Mouse (Mus musculus): Measurements from ENCODE around the gene Sirpb1b. TPM values are rescaled to one million over a fixed set of nuclear protein-coding genes. Genes with fewer than 3 reads are reported as not detected.

Sirpb1b gene
- 0.19 and 0.34 TPM in 2 replicates for polyA plus RNA-seq (2015; fragmentation: Nextera tagmentation; extraction: Ambion mirVana)

GRCm38 (mm10) chr3:15574887-15575286, at the start of gene Sirpb1b:
Gene Sirpb1b, minus strand, starts transcription at chr3:15575065.

Other genes starting within 250 kb of the Sirpb1b start
- not detected in 2 replicates for gene Gm9733, start 242.8 kb downstream of the Sirpb1b start, polyA plus RNA-seq (2015; fragmentation: Nextera tagmentation; extraction: Ambion mirVana)
- not detected in 2 replicates for gene Sirpb1a, start 148.5 kb downstream of the Sirpb1b start, polyA plus RNA-seq (2015; fragmentation: Nextera tagmentation; extraction: Ambion mirVana)